Mouse (Mus musculus): Measurements from ENCODE around the gene Selenow. TPM values are rescaled to one million over a fixed set of nuclear protein-coding genes. Genes with fewer than 3 reads are reported as not detected.
A peak's percentile ranks its signal among the peaks of the same experiment; 100 is the strongest.

Gene Selenow
- polyA plus RNA-seq (2012; rRNA removed), result 228 and 286 TPM in 2 replicates

DNA sequence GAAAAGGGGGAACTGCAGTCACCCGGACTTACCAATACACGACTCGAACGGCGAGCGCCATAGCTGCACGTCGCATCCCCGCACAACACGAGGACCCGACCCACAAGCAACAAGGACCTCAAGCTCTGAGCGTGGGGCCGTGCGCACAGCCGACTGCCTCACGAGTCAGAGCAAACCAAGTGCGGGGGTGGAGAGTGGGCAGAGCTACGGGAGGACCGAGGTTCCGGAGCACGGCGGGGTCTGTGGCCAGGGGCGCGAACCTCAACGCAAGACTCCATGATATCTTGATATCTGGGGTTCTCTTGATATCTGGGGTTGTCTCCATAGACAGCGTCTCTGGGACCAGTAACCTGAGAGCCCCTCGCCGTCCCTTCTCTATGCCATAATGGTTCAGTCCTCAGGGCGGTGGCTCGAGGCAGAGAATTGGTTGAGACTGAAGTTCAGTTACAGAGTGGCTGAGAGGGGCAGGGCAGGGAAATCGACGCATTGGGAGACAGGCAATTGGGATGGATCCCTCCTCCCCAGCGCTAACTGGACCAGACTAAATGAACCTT is at the start of gene Selenow:
TSS of gene Selenow (minus strand) at position 183 of the 554 bp plus-strand sequence.
- under 1% methylated on average over 33 of the region's 33 CpGs for WGBS
- DNase-seq (ENCODE audit: low read depth, low spot score), result peak; percentile 81

DNA sequence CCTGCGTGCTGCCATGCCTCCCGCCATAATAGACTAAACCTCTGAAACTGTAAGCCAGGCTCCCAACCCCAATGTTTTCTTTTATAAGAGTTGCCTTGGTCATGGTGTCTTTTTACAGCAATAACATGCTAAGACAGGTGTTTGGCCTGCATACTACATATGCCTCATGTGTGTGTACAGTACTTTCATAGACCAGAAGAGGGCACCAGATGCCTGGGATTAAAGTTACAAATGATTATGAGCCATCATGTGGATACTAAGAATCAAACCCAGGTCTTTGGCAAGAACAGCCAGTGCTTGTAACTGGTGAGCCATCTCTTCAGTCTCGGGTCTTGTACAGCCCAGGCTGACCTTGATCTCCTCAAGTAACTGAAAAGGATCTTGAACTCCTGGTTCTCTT is 47.5 kb upstream of the Selenow start:
- WGBS, result 82% methylated on average over 3 of the region's 3 CpGs
- no peak for DNase-seq (ENCODE audit: low read depth, low spot score)

- WGBS, result 89% methylated on average over 8 of the region's 8 CpGs
- no peak for DNase-seq (ENCODE audit: low read depth, low spot score)
These were observed 46.1 kb upstream of the Selenow start for GRCm38 (mm10) chr7:15968322-15968721.

DNA sequence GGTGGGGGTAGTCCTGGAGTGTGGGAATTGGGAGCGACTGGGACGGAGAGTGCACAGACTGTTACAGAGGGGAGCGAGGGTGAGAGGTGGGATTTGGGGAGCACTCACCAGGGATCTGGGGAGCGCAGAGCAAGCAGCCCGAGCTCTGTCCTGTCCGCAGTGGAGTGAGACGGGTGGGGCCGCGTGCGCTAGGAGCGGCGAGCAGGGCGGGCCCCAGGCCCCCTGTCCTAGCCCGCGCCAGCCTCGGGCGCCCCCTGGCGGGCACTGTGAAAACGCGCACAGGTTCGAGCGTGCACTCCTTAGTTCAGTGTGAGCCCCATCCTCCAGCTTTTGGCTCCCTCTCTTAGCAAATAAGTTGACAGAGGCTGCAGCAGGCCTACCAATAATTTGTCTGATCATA is 45.1 kb upstream of the Selenow start, which contains the start of gene Ehd2:
TSS of gene Ehd2 (minus strand) at position 256 of the 400 bp plus-strand sequence.
- WGBS, result 3% methylated on average over 22 of the region's 22 CpGs
- no peak for DNase-seq (ENCODE audit: low read depth, low spot score)

DNA sequence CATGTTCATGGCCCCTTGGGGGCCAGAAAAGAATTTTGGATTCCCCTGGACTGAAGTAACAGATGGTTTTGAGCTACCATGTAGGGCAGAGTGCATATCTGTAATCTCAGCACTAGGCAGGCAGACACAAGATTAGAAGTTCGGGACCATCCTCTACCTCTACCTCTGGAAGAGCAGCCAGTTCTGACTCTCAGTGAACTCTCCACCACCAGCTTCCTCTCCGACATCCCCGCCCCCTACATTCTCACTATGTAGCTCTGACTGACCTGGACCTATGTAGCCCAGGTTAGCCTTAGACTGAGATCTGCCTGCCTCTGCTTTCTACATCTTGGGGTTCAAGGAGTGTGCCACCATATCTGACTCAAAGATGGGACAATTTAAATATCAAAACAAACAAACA is 44.3 kb upstream of the Selenow start:
- DNase-seq (ENCODE audit: low read depth, low spot score), result no peak
- WGBS, result 65% methylated on average over 3 of the region's 3 CpGs

DNA sequence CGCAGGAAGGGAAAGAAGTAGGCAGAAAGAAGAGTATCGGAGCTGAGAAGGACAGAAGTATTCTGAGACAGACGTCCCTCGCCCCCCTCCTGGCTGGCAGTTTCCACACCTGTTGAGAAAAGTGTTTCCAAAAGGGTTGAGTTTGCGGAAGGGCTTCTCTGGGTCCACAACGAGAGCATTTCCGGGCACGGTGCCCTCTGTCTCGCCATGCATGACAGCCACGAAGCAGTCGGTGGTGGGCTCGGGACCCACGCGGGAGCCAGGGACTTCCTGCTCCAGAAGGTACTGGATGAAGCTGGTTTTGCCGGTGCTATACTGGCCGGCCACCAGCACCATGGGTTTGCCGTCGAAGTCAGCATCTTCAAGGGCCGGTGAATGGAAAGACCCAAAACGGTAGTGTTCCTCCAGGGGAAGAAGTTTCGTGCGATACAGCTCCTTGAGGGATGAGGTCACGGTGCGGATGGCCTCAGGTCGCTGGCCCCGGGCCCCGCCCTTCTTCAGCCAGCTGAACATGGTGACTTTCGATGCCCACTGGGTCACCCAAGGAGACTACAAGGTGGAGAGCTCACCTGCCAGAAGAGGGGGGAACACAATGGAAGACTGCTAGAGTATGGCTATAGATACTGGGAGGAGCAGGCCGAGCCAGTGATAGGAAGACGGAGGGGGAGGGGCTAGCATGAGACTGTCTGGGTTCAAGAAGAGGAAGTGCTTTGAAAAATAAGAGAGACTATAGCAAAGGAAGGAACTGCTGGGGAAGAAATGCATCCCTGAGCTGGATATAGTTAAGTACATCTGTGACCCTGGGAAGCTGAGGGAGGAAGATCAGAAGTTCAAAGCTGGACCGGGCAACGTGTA is 41.8 kb upstream of the Selenow start:
- 71% methylated on average over 32 of the region's 32 CpGs for WGBS
- no peak for DNase-seq (ENCODE audit: low read depth, low spot score)

GRCm38 (mm10) chr7:15962311-15963288 is 40.4 kb upstream of the Selenow start:
- no peak for DNase-seq (ENCODE audit: low read depth, low spot score)

GRCm38 (mm10) chr7:15961798-15962197 is 39.6 kb upstream of the Selenow start:
- WGBS, result 74% methylated on average over 7 of the region's 7 CpGs
- DNase-seq (ENCODE audit: low read depth, low spot score), result no peak

More at GRCm38 (mm10) chr7:15962311-15963288, 40.4 kb upstream of the Selenow start:
- 15% methylated on average over 12 of the region's 12 CpGs for WGBS

DNA sequence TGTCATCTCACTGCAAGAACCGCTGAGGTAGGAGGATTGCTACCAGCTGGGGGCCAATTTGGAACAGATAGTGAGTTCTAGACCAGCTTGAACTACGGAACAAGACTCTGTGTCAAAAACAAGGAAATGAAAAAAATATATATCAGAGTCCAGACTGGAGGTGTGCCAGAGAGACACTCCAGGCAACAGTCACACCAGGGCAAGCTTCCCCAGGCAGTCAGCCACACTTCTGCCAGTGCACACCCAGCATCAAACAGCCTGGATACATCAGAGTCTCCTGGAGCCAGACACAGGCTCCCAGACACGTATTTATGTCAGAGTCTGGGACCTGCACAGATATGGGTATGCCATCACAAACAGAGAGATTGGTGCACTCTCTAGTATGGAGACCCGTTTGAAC is 39.0 kb upstream of the Selenow start:
- no peak for DNase-seq (ENCODE audit: low read depth, low spot score)
- WGBS, result 28% methylated on average over 4 of the region's 4 CpGs

- no peak for DNase-seq (ENCODE audit: low read depth, low spot score)
- WGBS, result 54% methylated on average over 4 of the region's 4 CpGs
These were observed 38.5 kb upstream of the Selenow start for GRCm38 (mm10) chr7:15960691-15961090.

- no peak for DNase-seq (ENCODE audit: low read depth, low spot score)
- WGBS, result 51% methylated on average over 5 of the region's 5 CpGs
These were observed 33.9 kb upstream of the Selenow start for GRCm38 (mm10) chr7:15956143-15956542.

GRCm38 (mm10) chr7:15955509-15955908 is 33.3 kb upstream of the Selenow start:
- 31% methylated on average over 7 of the region's 7 CpGs for WGBS

DNA sequence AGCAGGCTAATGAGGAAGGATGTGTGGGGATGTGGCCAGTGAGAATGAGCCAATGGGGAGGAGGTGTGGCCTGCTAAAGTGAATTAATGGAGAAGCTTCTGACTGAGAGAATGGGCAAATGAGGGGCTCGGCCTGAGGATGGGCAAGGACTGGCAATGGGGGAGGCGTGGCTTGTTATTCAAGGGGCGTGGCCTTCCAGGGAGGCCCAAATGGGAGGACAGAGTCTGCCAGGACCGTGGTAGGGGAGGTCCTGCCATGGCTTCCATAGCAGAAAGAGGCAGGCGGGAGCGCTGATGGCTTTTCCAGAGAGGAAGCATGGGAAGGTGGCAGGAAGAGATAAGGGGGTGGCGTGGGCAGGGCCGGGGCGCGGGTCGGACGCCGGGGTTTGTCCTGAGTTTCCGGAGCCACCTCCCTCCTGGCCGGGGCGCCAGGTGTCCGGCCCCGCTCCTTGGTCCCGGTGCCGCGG is 32.8 kb upstream of the Selenow start:
- 19% methylated on average over 21 of the region's 21 CpGs for WGBS
- no peak for DNase-seq (ENCODE audit: low read depth, low spot score)

More at GRCm38 (mm10) chr7:15955509-15955908, 33.3 kb upstream of the Selenow start:
- no peak for DNase-seq (ENCODE audit: low read depth, low spot score)

DNA sequence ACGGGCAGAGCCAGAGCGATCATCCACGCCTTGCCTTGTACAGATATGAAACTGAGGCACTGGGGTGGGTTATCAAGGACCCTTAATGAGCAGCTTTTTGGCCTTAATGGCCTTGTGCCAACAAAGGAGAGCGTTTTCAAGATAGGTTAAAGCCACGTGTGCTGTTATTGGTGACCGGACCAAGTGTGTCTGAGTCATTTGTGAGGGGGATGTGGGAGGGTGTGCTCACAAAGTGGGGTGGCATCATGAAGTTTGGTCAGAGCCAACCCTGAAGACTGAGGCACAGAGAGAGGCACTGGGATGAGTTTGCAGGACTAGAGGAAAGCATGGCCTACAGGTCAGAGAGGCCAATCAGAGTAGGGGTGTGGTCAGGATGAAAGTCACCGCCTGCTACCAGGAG is 32.2 kb upstream of the Selenow start:
- WGBS, result 88% methylated on average over 7 of the region's 7 CpGs
- no peak for DNase-seq (ENCODE audit: low read depth, low spot score)

GRCm38 (mm10) chr7:15953307-15954074 is 31.3 kb upstream of the Selenow start:
- DNase-seq (ENCODE audit: low read depth, low spot score), result no peak
- 90% methylated on average over 13 of the region's 13 CpGs for WGBS

GRCm38 (mm10) chr7:15952416-15952815 is 30.2 kb upstream of the Selenow start:
- WGBS, result 43% methylated on average over 3 of the region's 3 CpGs
- DNase-seq (ENCODE audit: low read depth, low spot score), result no peak

- WGBS, result 85% methylated on average over 15 of the region's 15 CpGs
- no peak for DNase-seq (ENCODE audit: low read depth, low spot score)
These were observed 27.8 kb upstream of the Selenow start for GRCm38 (mm10) chr7:15950008-15950407.

- 71% methylated on average over 7 of the region's 7 CpGs for WGBS
- no peak for DNase-seq (ENCODE audit: low read depth, low spot score)
These were observed 27.1 kb upstream of the Selenow start for GRCm38 (mm10) chr7:15949216-15949790.
